Mouse (Mus musculus) B cell, adult 2 months (primary cell): Measurements from ENCODE around the gene Prim2.
"Not testable (repeated sequence)": the region's sequence is repeated elsewhere in the genome, so short reads cannot be mapped to it uniquely, and the experiment has no call there.

Source experiments
- DNase-seq, 2 experiments: peaks; one replicate each; pipeline ENCODE4 v3.0.0; 2022

The Prim2 gene

DNA sequence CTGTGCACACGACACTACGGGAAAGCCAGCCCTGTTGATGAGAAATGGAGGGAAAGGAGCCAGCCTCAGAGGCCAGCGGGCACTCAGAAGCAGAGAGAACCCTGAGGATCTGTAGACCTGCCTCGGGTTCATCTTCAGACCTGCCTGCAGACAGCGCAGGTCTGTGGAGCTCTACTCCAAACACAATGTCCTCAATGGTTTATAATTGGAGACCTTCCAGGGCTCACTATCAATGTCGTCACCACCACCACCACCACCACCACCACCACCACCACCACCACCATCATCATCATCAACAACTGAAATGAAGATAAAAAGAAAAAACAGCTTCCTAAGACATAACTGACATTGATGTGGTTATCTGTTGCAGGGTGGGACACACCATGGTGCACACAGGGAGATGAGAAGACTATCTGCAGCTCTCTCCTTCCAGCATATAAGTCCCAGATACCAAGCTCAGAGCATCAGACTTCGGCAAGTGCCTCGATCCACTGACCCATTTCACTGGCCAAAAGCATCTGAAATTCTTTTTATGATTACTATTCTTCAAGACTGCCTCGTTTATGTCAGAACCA is 20.0 kb downstream of the Prim2 start:
- DNase-seq = no peak

DNA sequence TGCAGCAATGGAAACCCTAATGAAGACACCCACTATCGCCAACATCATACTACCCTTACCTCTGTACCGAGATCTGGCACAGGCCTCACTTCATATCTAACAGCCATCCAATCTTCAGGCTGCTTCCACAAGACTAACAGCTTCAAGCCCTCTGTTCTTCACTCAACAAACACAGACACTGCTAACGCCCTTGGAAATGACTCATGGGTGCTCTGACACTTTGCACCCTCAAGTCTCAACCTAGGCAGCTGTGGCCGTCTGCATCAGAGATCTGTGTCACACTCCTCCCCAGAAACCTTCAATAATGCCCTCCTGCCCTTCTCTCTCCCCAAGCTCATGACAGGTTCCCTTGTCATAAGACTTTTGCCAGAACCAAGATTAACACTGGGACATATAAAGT is 20.6 kb downstream of the Prim2 start:
- DNase-seq = no peak

DNA sequence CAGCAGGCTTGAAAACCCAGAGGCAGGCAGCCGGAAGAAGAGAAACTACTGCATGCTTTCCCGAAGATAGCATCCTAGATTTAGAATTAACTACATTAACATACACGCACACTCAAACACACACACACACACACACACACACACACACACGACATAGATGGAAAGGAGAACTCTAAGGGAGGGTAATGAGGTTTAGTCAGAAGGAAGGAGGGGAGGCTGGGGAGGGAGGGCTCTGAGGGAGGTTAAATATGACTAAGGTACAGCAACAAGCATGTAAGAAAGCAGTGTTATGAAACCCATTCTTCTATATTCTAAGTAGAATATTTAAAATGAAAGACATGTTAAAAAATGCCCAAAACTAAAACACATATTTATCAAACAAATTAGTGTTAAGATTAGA is 21.9 kb downstream of the Prim2 start:
- DNase-seq = no peak

DNA sequence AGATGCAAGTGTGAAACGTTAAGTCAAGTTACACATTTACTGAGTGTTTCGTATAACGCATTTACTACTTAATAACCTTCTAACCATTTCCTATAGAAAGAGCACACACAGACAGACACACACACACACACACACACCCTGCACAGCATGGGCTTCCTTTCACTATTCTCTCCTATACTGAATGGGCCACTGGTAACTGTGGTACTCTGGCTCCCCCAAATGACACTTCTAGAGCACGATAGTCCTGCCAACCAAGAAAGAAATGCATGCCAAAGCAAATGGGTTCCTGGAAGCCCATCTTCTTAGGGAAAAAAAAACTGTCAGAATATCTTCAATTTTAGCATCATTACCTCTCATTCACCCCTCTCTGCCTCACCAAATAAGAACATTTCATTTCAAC is 22.4 kb downstream of the Prim2 start:
- DNase-seq = peak; percentile 10 to 26

DNA sequence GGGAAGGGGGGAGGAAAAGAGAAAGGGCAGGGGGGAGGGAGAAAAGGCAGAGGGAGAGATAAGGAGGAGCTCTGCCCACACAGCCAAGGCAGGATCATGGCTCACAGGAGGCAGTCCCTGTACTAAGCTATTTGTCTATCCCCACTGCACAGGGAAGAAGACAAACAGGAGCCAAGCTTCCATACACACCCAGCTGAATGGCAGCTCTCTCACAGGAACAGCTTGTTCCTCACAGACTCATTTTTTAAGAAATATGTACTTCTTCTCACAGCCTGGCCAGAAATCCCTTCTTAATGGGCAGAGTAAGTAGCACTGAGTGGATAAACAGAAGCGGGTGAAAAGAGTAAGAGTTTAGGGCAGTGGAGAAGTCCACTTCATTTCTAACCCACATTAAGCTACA is 23.9 kb downstream of the Prim2 start:
- no peak for DNase-seq

DNA sequence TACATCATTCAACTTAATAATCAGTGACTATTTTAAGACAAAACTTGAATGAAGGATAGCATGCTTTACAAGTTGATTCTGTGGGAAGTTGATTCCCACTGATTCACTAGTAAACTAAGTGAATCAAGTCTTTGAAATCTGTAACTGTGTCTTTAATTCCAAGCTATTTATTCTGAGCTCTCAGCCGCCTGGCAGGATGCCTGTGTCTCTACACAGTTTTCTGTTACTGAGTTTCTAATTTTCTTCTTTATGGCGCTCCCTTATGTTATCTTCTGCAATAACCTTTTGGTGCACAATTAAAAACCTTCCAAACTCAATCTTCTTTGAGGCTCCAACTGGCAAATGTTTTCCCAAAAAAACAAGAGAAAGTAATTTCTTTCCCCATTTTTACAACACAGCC is 28.5 kb downstream of the Prim2 start:
- DNase-seq = no peak

DNA sequence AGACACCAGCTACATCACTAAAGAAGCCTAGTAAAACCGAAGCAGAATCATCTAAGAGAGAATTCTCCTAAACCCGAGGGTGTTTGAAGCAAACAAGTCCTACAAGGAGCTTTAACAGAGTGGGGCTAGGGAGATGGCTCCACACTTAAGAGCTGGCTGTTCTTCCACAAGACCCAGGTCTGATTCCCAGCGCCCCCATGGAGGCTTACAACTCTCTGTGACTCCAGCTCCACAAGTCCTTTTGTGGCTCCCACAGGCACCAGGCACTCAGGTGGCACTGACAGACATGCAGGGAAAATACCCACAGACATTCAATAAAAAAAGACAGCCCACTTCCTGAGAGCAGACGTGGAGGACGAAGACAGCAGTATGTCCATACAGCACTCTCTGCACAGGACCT is 29.5 kb downstream of the Prim2 start:
- DNase-seq = no peak

DNA sequence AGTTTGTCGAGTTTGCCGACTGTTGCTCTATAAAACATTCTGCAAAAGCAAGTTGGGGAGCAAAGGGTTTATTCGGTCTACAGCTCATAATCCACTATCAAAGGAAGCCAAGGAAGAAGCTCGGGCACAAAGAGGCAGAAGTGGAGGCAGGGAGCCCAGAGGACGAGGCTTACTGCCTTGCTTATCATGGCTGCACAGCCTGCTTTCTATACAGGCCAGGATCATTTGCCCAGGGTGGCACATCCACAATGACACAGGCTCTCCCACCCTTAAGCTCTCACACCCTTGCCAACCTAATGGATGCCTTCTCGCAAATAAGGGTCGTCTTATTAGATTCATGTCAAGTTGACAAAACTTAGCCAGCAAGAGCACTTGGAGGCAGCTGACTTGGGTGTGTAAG is 30.4 kb downstream of the Prim2 start:
- DNase-seq = no peak

DNA sequence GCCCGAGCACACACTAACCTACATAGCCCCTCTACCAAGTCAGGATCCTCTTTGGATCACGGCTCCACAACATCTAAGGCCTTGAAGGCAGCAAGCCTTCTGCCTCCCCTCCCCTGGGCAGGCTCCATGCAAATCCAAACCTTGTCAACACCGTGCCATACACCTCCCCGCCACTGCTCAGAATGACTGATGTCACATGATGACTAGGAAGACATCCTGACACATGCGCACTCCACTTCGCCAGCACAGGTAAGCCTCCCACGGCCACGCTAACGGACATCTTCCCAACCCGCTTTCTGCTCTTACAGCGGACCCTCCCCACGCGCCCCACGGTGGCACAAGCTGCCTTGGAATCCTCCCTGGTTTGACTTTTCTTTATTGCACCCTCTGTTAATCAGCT is 31.8 kb downstream of the Prim2 start:
- DNase-seq = no peak

DNA sequence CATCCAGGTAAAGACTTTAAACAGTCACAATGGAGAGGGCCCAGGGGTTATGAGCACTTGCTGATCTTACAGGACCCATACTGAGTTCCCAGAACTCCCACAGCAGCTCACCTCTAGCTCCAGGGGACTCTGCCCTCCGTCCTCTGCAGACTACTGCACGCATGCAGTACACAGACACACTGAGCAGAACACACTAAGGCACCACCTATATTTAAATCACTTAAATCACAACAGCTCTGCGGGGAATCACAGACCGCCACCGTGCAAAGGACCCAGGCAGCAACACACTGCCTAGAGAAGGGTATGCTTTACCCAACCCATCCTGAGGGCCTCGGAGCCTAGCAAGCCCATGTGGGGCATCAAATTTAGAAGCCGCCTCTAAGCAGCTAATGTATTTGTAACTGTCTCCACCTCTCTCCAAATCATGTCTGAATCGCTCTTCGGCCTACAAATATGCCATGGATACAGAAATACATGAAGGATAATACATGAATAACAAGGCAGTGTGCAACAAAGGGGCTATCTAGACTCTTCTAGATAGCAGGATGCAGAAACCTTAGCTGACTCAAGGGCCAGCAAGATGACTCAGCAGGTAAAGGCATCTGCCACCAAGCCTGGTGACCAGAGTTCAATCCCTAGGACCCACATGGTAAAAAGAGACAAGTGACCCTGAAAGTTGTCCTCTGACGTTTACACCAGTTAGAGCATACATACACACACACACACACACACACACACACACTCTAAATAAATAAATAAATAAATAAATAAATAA is 33.0 kb downstream of the Prim2 start:
- no peak for DNase-seq

DNA sequence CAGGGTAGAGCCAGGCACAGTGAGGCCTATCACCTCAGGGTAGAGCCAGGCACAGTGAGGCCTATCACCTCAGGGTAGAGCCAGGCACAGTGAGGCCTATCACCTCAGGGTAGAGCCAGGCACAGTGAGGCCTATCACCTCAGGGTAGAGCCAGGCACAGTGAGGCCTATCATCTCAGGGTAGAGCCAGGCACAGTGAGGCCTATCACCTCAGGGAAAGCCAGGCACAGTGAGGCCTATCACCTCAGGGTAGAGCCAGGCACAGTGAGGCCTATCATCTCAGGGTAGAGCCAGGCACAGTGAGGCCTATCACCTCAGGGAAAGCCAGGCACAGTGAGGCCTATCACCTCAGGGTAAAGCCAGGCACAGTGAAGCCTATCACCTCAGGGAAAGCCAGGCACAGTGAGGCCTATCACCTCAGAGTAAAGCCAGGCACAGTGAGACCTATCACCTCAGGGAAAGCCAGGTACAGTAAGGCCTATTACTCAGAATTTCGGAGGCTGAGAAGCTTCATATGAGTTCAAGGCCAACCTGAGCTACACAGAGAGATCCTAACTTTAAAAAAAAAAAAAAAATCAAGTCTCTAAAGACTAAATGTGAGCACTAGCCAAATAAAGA is 38.5 kb downstream of the Prim2 start:
- DNase-seq = not testable (repeated sequence)

DNA sequence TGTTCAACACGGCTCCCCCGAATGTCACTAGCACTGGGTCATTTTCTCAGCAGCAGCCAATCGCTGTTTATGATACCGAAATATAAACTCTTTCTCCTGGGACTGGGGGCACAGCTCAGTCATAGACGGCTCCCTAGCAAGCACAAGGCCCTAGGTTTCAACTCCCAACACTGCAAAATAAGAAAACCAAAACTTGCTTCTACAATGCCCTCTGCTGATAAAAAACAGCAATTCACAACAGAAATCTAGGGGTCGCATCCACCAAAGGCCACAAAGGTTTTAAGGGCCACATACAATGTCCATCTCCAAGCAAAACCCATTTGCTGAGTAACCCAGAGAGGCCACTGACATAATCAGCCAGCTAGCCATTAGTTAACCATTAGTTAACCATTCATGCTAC is 41.8 kb downstream of the Prim2 start:
- DNase-seq = no peak

DNA sequence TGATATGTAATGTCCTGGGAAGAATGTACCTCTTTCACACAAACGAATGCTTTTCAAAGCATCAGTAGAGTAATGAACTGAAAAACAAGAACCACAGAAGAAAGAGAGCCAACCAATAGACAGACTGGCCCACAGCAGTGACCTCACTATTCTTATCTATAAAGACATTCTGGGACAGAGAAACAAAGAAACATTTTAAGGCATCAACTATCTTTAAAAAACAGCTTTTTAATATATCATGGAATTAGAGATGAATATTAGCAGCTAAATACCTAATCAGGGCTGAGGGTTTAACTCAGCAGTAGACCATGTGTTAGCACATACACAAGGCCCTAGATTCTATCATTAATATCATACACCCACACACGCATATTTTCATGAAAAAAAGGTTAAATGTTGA is 42.5 kb downstream of the Prim2 start:
- DNase-seq = no peak

DNA sequence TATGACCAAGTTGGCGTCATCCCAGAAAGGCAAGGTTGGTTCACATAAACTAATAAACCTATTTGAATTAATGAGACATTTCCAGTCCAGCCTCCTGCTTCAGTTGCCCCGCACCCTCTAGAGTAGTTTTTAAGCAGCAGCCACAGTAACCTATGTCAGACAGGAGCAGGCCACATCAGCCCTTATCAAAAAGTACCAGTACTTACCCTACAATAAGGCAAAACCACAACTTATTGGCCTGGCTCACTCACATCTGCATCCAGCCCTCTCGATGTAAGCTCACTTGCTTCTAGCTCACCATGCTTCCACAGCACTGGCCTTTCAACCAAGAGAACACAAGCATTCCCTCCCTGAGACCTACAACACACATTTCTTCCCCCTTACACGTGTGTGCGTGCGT is 44.7 kb downstream of the Prim2 start:
- DNase-seq = no peak

DNA sequence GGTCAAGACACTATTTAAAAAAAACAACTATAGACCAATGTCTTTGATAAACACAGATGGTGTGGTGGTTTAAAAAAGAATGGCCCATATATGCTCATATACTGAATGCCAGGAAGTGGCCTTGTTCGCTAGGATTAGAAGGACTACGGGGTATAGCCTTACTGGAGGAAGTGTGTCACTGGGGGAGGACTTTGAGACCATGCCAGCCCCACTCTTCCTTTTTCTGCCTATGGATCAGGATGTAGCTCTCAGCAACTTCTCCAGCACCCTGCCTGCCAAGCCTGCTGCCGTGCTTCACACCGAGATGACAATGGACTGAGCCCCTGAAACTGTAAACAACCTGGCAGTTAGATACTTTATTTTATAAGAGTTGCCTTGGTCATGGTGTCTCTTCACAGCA is 45.2 kb downstream of the Prim2 start:
- no peak for DNase-seq

DNA sequence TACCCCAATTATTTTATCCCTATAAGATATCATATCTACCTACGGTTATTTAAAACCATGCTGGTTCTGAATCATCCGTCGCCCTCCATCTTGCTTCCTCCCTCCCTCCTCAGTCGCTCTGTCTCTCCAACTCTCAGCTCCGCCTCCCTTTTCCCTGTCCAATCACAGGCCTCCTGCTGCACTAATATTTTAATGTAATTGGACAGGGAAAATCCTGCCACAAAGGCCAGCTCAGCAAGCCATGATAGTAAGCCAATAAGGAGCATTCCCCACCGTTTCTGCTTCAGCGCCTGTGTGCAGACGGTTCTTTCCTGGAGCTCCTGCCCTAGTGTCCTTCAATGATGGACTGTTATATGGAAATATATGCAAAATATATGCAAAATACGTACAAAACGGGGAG is 47.8 kb downstream of the Prim2 start:
- no peak for DNase-seq

DNA sequence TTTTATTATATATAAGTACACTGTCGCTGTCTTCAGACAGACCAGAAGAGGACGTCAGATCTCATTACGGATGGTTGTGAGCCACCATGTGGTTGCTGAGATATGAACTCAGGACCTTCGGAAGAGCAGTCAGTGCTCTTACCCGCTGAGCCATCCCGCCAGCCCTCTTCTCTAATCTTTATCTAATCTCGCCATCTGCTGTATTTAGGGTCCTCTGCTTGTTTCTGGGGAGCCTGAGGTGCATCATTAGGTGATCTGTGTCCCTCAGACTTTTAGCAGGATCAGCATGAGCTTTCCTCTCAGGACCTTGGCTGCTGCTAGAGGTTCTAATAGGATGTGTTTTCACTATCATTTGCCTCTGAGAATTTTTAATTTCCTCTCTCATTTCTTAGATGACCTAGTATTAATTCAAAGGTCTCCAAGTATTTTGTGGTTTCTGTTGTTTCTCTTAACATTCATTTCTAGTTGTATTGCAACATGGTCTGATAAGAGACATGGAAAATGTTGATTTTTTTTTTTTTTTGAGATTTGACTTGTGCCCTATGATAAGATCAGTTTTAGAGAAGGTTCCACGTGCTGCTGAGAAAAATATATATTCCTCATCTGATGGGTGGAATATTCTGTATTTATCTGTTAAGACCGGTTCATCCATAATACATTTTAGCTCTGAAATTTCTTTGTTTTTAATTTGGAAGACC is 49.4 kb downstream of the Prim2 start:
- DNase-seq = no peak

DNA sequence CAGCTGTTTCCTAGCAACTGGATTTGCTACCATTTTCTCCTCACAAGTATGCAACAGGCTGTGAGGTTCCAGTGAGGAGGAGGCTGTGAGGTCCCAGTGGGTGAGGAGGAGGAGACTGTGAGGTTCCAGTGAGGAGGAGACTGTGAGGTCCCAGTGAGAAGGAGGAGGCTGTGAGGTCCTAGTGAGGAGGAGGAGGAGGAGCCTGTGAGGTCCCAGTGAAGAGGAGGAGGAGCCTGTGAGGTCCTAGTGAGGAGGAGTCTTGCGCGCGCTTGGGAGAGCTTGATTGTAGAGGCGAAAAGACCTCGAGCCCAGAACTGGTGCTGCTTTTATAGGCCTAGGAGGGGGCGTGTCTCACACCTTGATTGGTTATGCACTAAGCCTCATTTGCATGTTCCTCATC is 53.0 kb downstream of the Prim2 start:
- not testable (repeated sequence) for DNase-seq

DNA sequence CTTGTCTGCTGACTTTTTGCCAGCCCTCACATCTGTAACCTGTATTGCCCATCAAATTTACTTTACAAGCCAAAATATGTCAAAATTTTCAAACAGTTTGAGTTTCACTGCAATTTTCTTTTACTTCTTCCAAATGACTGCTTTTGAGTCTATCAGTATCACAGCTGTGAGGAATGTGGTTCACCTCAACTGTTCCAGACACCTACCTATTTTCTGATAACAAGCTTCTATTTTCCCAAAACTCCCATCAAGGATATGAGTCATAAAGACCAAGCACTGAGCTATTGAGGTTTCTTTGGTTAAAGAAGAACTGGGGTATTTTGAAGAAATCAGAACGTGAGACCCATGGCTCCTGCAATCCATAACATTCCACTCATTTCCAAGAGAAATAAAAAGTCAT is 57.5 kb downstream of the Prim2 start:
- no peak for DNase-seq

DNA sequence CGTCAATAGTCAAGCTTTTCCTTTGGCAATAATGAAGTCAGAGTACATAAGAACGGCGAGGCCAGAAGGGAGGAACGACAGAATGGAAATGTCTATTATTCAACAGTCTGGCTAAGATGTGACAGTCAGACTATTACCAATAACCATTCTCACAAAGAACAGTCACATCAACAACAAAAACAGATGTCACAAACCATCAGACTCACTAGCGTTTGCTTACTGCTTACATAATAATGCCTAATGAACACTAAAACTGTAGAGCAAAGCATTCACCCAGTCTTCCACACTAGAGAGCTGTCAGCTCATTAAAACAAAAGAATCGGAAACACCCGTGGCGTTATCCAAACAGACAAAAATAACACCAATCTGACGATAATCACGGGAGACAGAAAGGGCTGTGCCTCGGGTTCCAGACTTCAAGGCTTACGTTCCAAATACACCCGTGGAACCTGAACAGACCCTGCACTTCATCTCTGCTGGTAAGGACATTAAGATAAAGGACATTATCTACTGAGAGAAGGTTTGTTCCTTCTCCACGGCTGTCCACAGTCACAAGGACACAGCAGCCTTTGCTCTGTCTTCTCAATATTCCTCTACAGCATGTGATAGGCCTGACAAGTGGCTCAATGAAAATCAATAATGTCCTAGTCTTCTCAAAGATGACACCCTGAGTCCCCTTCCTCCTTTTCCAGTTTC is 59.4 kb downstream of the Prim2 start:
- DNase-seq = no peak

DNA sequence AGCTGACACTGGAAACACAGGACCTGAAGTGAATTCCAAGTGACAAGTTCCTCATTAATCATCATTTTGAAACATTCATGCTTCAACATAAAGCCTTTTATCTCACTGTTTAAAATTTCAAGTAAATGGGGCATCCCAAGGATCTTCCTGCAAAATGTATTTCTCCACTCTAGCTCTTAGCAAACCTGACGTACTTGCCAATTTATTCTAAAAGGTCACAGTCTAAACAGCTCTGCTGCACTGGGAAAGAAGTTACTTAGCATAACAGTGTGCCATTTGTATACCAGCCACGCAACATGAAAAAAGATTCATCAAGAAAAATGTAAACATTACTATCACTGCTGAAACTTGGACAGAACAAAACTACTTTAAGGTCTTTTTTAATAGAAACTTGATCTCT is 61.5 kb downstream of the Prim2 start:
- DNase-seq = no peak

DNA sequence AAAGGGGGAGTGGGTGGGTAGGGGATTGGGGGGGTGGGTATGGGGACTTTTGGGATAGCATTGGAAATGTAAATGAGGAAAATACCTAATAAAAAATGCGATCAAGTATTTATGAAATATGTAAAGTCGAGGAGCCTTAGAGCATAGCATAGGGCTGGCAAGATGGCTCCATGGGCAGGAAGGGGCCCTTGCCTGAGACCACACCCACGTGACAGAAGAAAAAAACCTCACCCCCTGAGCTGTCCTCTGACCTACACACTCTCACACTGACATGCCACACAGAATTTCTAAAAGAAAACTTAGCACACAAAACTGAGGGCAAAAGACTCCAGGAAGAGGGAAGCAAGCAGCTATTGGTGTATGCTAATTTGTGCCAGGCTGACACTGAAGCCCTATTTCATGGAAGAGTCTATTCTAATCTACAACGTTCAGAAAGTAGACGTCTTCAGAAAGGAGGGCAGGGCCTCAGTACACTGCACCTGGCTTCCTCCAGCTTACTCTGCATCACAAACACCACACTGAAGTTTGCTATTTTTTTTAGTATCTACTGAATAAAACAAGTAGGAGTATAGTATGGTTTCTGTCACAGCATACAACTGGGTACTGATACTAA is 65.4 kb downstream of the Prim2 start:
- no peak for DNase-seq

DNA sequence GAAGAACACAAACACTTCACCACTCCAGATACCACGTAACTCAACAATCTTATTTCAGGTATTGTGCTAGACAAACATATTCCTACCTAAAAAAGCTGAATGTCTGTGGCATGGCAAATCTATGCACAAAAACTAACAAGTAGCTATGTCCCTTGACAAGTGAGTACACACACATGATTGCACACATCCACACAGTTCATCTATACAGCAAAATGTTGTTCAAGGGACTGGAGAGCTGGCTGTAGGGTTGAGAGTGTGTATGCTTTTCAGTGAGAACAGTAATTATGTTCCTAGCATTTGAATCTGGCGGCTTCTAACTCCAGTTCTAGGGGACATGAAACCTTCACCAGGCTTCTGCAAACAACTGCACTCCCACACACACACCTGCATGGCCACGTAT is 69.9 kb downstream of the Prim2 start:
- no peak for DNase-seq
